Mouse (Mus musculus) monocyte, adult 5-6 weeks (primary cell): ENCODE measurements around the gene Rnase9. TPM values are rescaled to one million over a fixed set of nuclear protein-coding genes. Genes with fewer than 3 reads are reported as not detected.
A peak's percentile ranks its signal among the peaks of the same experiment; 100 is the strongest.

Experiments
- ATAC-seq: fragments of 153-309, 156-312 bp; replicated peaks from 2 replicates; pipeline ENCODE4 v1.8.0; 2017; ENCODE audit warnings: mild to moderate bottlenecking; ENCODE audit not compliant: low TSS enrichment, insufficient number of reproducible peaks, severe bottlenecking, poor library complexity, low FRiP score
- total RNA-seq: library from RNA; stranded (forward); fragments of 200-1000, 200-491, 200-594 nt; gene quantifications from 3 replicates; pipeline ENCODE4 v1.2.3, GENCODE M21; 2017

Gene Rnase9
- not detected in 3 replicates for total RNA-seq

- ATAC-seq = no peak
Observed at GRCm38 (mm10) chr14:51041769-51042168, at the start of gene Rnase9. Rnase9 (minus strand) TSS chr14:51041869.

GRCm38 (mm10) chr14:51090077-51090781, 48.6 kb upstream of the Rnase9 start:
- peak; percentile 23; the same call in 1 of the 2 replicates for ATAC-seq

GRCm38 (mm10) chr14:51089674-51090076, 48.0 kb upstream of the Rnase9 start:
- ATAC-seq = no peak

GRCm38 (mm10) chr14:51088970-51089673, 47.5 kb upstream of the Rnase9 start:
- peak; percentile 84 for ATAC-seq

GRCm38 (mm10) chr14:51088166-51088969, 46.7 kb upstream of the Rnase9 start:
- ATAC-seq = 0 out of 2 replicates have a peak, but pooled peaks have one; percentile 1

- ATAC-seq = no peak
Observed at GRCm38 (mm10) chr14:51087762-51088161, 46.1 kb upstream of the Rnase9 start.

- ATAC-seq = no peak
Observed at GRCm38 (mm10) chr14:51085911-51086310, 44.2 kb upstream of the Rnase9 start.

- no peak for ATAC-seq
Observed at GRCm38 (mm10) chr14:51085086-51085485, 43.4 kb upstream of the Rnase9 start.

GRCm38 (mm10) chr14:51083805-51084204, 42.1 kb upstream of the Rnase9 start:
- no peak for ATAC-seq

- ATAC-seq = peak; percentile 36
Observed at GRCm38 (mm10) chr14:51082599-51083581, 41.2 kb upstream of the Rnase9 start.

- ATAC-seq = no peak
Observed at GRCm38 (mm10) chr14:51081035-51081434, 39.4 kb upstream of the Rnase9 start.

GRCm38 (mm10) chr14:51079180-51079579, 37.5 kb upstream of the Rnase9 start:
- ATAC-seq = no peak

GRCm38 (mm10) chr14:51074335-51074734, 32.7 kb upstream of the Rnase9 start, which contains the start of gene Olfr750:
Olfr750 (minus strand) TSS chr14:51074435.
- no peak for ATAC-seq

GRCm38 (mm10) chr14:51069617-51070016, 27.9 kb upstream of the Rnase9 start:
- no peak for ATAC-seq

GRCm38 (mm10) chr14:51068956-51069355, 27.3 kb upstream of the Rnase9 start:
- no peak for ATAC-seq

- no peak for ATAC-seq
Observed at GRCm38 (mm10) chr14:51060761-51061160, 19.1 kb upstream of the Rnase9 start.

GRCm38 (mm10) chr14:51057401-51057831, 15.7 kb upstream of the Rnase9 start, which contains the start of gene Rnase12:
Rnase12 (minus strand) TSS chr14:51057661.
- ATAC-seq = 0 out of 2 replicates have a peak, but pooled peaks have one; percentile 19
